Mouse (Mus musculus): ENCODE measurements around the gene Agap2. TPM values are rescaled to one million over a fixed set of nuclear protein-coding genes. Genes with fewer than 3 reads are reported as not detected.
A peak's percentile ranks its signal among the peaks of the same experiment; 100 is the strongest.
"Not testable (repeated sequence)": the region's sequence is repeated elsewhere in the genome, so short reads cannot be mapped to it uniquely, and the experiment has no call there.

Agap2 gene
- polyA plus RNA-seq, 1 experiment from 2014 or later = 0.26 TPM

GRCm38 (mm10) chr10:127070190-127071121 lies 4.6 kb upstream of the Agap2 start, which contains the start of gene Tspan31:
Gene Tspan31, minus strand, starts transcription at chr10:127070264.
- H3K36me3 ChIP-seq (ENCODE audit: control insufficient read depth, insufficient read depth, low read length) = peaks cover 35% of the 10 kb centered on the region
- peak; percentile 87 for ATAC-seq (replicated peaks; ENCODE audit: low FRiP score, low TSS enrichment, low read depth)

GRCm38 (mm10) chr10:127071203-127071602 lies 3.9 kb upstream of the Agap2 start:
- WGBS = 74% methylated on average over 9 of the region's 9 CpGs
- H3K4me3 ChIP-seq (ENCODE audit: low read depth, low read length) = peak overlapping the region; percentile 79

More at GRCm38 (mm10) chr10:127070190-127071121, 4.6 kb upstream of the Agap2 start, which contains the start of gene Tspan31:
- peak within 1 kb of the TSS; percentile 89 for H3K27ac ChIP-seq (ENCODE audit: low read depth)
- H3K4me2 ChIP-seq (ENCODE audit: low read length) = peak within 1 kb of the TSS; percentile 90
- peak within 1 kb of the TSS; percentile 79 for H3K4me3 ChIP-seq (ENCODE audit: low read depth, low read length)
- H3K9ac ChIP-seq (ENCODE audit: low read length) = peak within 1 kb of the TSS; percentile 77
- H3K27me3 ChIP-seq (replicated peaks; ENCODE audit: control insufficient read depth, insufficient read depth, low read length) = peaks cover 2% of the 10 kb centered on the region; the same call in 1 of the 2 replicates
- 2% methylated on average over 36 of the region's 36 CpGs for WGBS
- peaks cover 15% of the 10 kb centered on the region for H3K4me1 ChIP-seq (replicated peaks; ENCODE audit: control insufficient read depth, insufficient read depth, low read length)
- DNase-seq (ENCODE audit: low spot score) = peak; percentile 67
- H3K9me3 ChIP-seq (ENCODE audit: control insufficient read depth, low read length) = no peaks in the 10 kb centered on the region

GRCm38 (mm10) chr10:127072270-127072669 lies 2.8 kb upstream of the Agap2 start:
- 84% methylated on average over 4 of the region's 4 CpGs for WGBS
- not testable (repeated sequence) for H3K4me2 ChIP-seq (ENCODE audit: low read length); H3K9me3 ChIP-seq (ENCODE audit: control insufficient read depth, low read length); ATAC-seq (replicated peaks; ENCODE audit: low FRiP score, low TSS enrichment, low read depth); H3K4me3 ChIP-seq (ENCODE audit: low read depth, low read length); H3K27ac ChIP-seq (ENCODE audit: low read depth); H3K9ac ChIP-seq (ENCODE audit: low read length); DNase-seq (ENCODE audit: low spot score)
- H3K4me1 ChIP-seq (replicated peaks; ENCODE audit: control insufficient read depth, insufficient read depth, low read length) = peaks cover 15% of the 10 kb centered on the region
- H3K36me3 ChIP-seq (ENCODE audit: control insufficient read depth, insufficient read depth, low read length) = peaks cover 17% of the 10 kb centered on the region
- peaks cover 20% of the 10 kb centered on the region for H3K27me3 ChIP-seq (replicated peaks; ENCODE audit: control insufficient read depth, insufficient read depth, low read length)

More at GRCm38 (mm10) chr10:127071203-127071602, 3.9 kb upstream of the Agap2 start:
- peaks cover 10% of the 10 kb centered on the region; the same call in 1 of the 2 replicates for H3K27me3 ChIP-seq (replicated peaks; ENCODE audit: control insufficient read depth, insufficient read depth, low read length)
- no peaks in the 10 kb centered on the region for H3K9me3 ChIP-seq (ENCODE audit: control insufficient read depth, low read length)
- DNase-seq (ENCODE audit: low spot score) = no peak
- H3K4me2 ChIP-seq (ENCODE audit: low read length) = peak overlapping the region; percentile 90
- ATAC-seq (replicated peaks; ENCODE audit: low FRiP score, low TSS enrichment, low read depth) = no peak
- H3K4me1 ChIP-seq (replicated peaks; ENCODE audit: control insufficient read depth, insufficient read depth, low read length) = peaks cover 15% of the 10 kb centered on the region
- no peak overlapping the region for H3K27ac ChIP-seq (ENCODE audit: low read depth)
- peaks cover 27% of the 10 kb centered on the region for H3K36me3 ChIP-seq (ENCODE audit: control insufficient read depth, insufficient read depth, low read length)
- H3K9ac ChIP-seq (ENCODE audit: low read length) = peak overlapping the region; percentile 77

- Histone ChIP-seq H3K4me1 (replicated peaks; ENCODE audit: control insufficient read depth, insufficient read depth, low read length) (peaks cover 15% of the 10 kb centered on the region), H3K27me3 (replicated peaks; ENCODE audit: control insufficient read depth, insufficient read depth, low read length) (peaks cover 27% of the 10 kb centered on the region)
- H3K4me3 ChIP-seq (ENCODE audit: low read depth, low read length); DNase-seq (ENCODE audit: low spot score); H3K4me2 ChIP-seq (ENCODE audit: low read length); H3K27ac ChIP-seq (ENCODE audit: low read depth); H3K9me3 ChIP-seq (ENCODE audit: control insufficient read depth, low read length); H3K9ac ChIP-seq (ENCODE audit: low read length); ATAC-seq (replicated peaks; ENCODE audit: low FRiP score, low TSS enrichment, low read depth); H3K36me3 ChIP-seq (ENCODE audit: control insufficient read depth, insufficient read depth, low read length): not testable (repeated sequence)
- 77% methylated on average over 2 of the region's 2 CpGs for WGBS
Measured at GRCm38 (mm10) chr10:127072969-127073368, 2.1 kb upstream of the Agap2 start.

- H3K9ac ChIP-seq (ENCODE audit: low read length) = no peak overlapping the region
- ATAC-seq (replicated peaks; ENCODE audit: low FRiP score, low TSS enrichment, low read depth) = no peak
- no peak overlapping the region for H3K4me2 ChIP-seq (ENCODE audit: low read length)
- H3K4me1 ChIP-seq (replicated peaks; ENCODE audit: control insufficient read depth, insufficient read depth, low read length) = peaks cover 13% of the 10 kb centered on the region
- no peak overlapping the region for H3K4me3 ChIP-seq (ENCODE audit: low read depth, low read length)
- no peak overlapping the region for H3K27ac ChIP-seq (ENCODE audit: low read depth)
- DNase-seq (ENCODE audit: low spot score) = no peak
- peaks cover 37% of the 10 kb centered on the region for H3K27me3 ChIP-seq (replicated peaks; ENCODE audit: control insufficient read depth, insufficient read depth, low read length)
- WGBS = 87% methylated on average over 1 of the region's 1 CpGs
- H3K36me3 ChIP-seq (ENCODE audit: control insufficient read depth, insufficient read depth, low read length) = no peaks in the 10 kb centered on the region
- H3K9me3 ChIP-seq (ENCODE audit: control insufficient read depth, low read length) = no peaks in the 10 kb centered on the region
Measured at GRCm38 (mm10) chr10:127073981-127074380, 1.1 kb upstream of the Agap2 start.

GRCm38 (mm10) chr10:127075651-127076050 lies 567 bp downstream of the Agap2 start:
- no peaks in the 10 kb centered on the region for H3K9me3 ChIP-seq (ENCODE audit: control insufficient read depth, low read length)
- H3K27me3 ChIP-seq (replicated peaks; ENCODE audit: control insufficient read depth, insufficient read depth, low read length) = peaks cover 54% of the 10 kb centered on the region
- no peak overlapping the region for H3K27ac ChIP-seq (ENCODE audit: low read depth)
- H3K36me3 ChIP-seq (ENCODE audit: control insufficient read depth, insufficient read depth, low read length) = no peaks in the 10 kb centered on the region
- 73% methylated on average over 8 of the region's 8 CpGs for WGBS
- ATAC-seq (replicated peaks; ENCODE audit: low FRiP score, low TSS enrichment, low read depth) (no peak), DNase-seq (ENCODE audit: low spot score) (no peak)
- no peak overlapping the region for H3K4me2 ChIP-seq (ENCODE audit: low read length)
- no peak overlapping the region for H3K9ac ChIP-seq (ENCODE audit: low read length)
- H3K4me3 ChIP-seq (ENCODE audit: low read depth, low read length) = no peak overlapping the region
- peaks cover 17% of the 10 kb centered on the region for H3K4me1 ChIP-seq (replicated peaks; ENCODE audit: control insufficient read depth, insufficient read depth, low read length)

GRCm38 (mm10) chr10:127076082-127076481 lies 998 bp downstream of the Agap2 start:
- no peak for ATAC-seq (replicated peaks; ENCODE audit: low FRiP score, low TSS enrichment, low read depth)
- Histone ChIP-seq H3K36me3 (ENCODE audit: control insufficient read depth, insufficient read depth, low read length) (no peaks in the 10 kb centered on the region), H3K27me3 (replicated peaks; ENCODE audit: control insufficient read depth, insufficient read depth, low read length) (peaks cover 58% of the 10 kb centered on the region), H3K4me3 (ENCODE audit: low read depth, low read length) (no peak overlapping the region), H3K9ac (ENCODE audit: low read length) (no peak overlapping the region), H3K4me2 (ENCODE audit: low read length) (no peak overlapping the region), H3K4me1 (replicated peaks; ENCODE audit: control insufficient read depth, insufficient read depth, low read length) (peaks cover 19% of the 10 kb centered on the region), H3K27ac (ENCODE audit: low read depth) (no peak overlapping the region), H3K9me3 (ENCODE audit: control insufficient read depth, low read length) (no peaks in the 10 kb centered on the region)
- WGBS = 33% methylated on average over 4 of the region's 4 CpGs
- DNase-seq (ENCODE audit: low spot score) = no peak

- Histone ChIP-seq H3K4me1 (replicated peaks; ENCODE audit: control insufficient read depth, insufficient read depth, low read length) (peaks cover 27% of the 10 kb centered on the region), H3K27ac (ENCODE audit: low read depth) (no peak overlapping the region)
Measured at GRCm38 (mm10) chr10:127077515-127077914, 2.4 kb downstream of the Agap2 start.

More at GRCm38 (mm10) chr10:127077515-127077914, 2.4 kb downstream of the Agap2 start:
- Histone ChIP-seq H3K9me3 (ENCODE audit: control insufficient read depth, low read length) (no peaks in the 10 kb centered on the region), H3K4me3 (ENCODE audit: low read depth, low read length) (no peak overlapping the region), H3K9ac (ENCODE audit: low read length) (no peak overlapping the region), H3K36me3 (ENCODE audit: control insufficient read depth, insufficient read depth, low read length) (no peaks in the 10 kb centered on the region), H3K27me3 (replicated peaks; ENCODE audit: control insufficient read depth, insufficient read depth, low read length) (peaks cover 73% of the 10 kb centered on the region), H3K4me2 (ENCODE audit: low read length) (no peak overlapping the region)
- ATAC-seq (replicated peaks; ENCODE audit: low FRiP score, low TSS enrichment, low read depth) = no peak
- DNase-seq (ENCODE audit: low spot score) = no peak
- WGBS = 0% methylated on average over 10 of the region's 10 CpGs

Data from intestine, embryonic 14.5 days (tissue).